Comparison of ENCODE assay signal across 8 mouse cellular contexts in the genomic region with DNA sequence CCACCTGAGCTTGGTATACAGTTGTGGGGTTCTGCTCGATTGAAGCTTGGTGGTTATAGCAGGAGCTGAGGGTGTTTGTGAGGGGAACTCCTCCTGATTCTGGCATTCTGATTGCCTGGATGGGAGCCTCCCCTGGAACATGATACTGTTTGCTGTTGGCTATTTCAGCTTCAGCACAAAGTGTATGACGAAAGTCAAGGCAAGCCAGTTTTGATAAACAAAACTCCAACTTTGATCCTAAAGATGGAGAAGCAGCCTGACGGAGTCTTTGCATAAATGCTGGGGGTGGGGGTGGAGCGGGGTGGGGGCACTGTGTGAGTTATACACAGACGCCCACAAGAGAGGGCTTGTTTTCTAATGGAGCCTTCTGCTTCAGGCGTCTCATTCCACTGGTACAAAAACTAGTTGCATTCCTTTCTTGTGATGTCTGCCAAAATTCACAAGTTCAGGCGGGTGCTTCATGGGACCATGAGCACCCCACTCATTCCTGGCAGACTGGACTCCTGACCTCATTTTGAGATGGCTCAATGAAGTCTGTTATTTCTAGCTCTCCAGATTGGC. TPM values are rescaled to one million over a fixed set of nuclear protein-coding genes. Genes with fewer than 3 reads are reported as not detected.
DNase-seq lines count a peak whose midpoint lies in the region; ATAC-seq and TF ChIP-seq lines count a peak whose summit lies in the region.

No protein-coding gene starts in this region.

- no peak overlapping the region for H3K9ac ChIP-seq in embryonic facial prominence, embryonic 14.5 days (ENCODE audit: low read depth, low read length)
- H3K9ac ChIP-seq in lung, embryonic 16.5 days (ENCODE audit: low read length): no peak overlapping the region

- TF ChIP-seq CTCF in left cerebral cortex, adult 2 months (IDR thresholded peaks at IDR 0.05): no peak

- DNase-seq in left cerebral cortex, postnatal 4 days: peak; percentile 3
- DNase-seq in left cerebral cortex, adult 2 months (ENCODE audit: extremely low spot score in 1 of 2, low spot score in 2 of 2): no peak
- DNase-seq in embryonic facial prominence, embryonic 14.5 days (ENCODE audit: low spot score): peak; percentile 82
- peak; percentile 79 to 80 for DNase-seq in heart, postnatal 10 days
- DNase-seq in spleen, adult 12 weeks (ENCODE audit: low spot score): no peak
- DNase-seq in T-cell, adult 2 months (ENCODE audit: low spot score): no peak

- peaks cover 12% of the 10 kb centered on the region; the same call in 1 of the 2 replicates for H3K4me1 ChIP-seq in embryonic facial prominence, embryonic 14.5 days (ENCODE audit: control insufficient read depth, insufficient read depth, low read length)
- H3K4me1 ChIP-seq in lung, embryonic 16.5 days (replicated peaks; ENCODE audit: control insufficient read depth, insufficient read depth, low read length): peaks cover 2% of the 10 kb centered on the region; the same call in 1 of the 2 replicates

- H3K27me3 ChIP-seq in embryonic facial prominence, embryonic 14.5 days (replicated peaks; ENCODE audit: control insufficient read depth, insufficient read depth, low read length): no peaks in the 10 kb centered on the region
- H3K27me3 ChIP-seq in lung, embryonic 16.5 days (ENCODE audit: control insufficient read depth, insufficient read depth, low read depth, low read length): no peaks in the 10 kb centered on the region

- peak; percentile 82 for ATAC-seq in embryonic facial prominence, embryonic 14.5 days (ENCODE audit: low read depth)
- ATAC-seq in lung, embryonic 16.5 days (ENCODE audit: low read depth): peak; percentile 72
- ATAC-seq in megakaryocyte-erythroid progenitor cell, adult 5-6 weeks (replicated peaks; ENCODE audit: low FRiP score, low TSS enrichment, poor library complexity, severe bottlenecking): no peak

- intact Hi-C loops in left cerebral cortex, postnatal 4 days (cut with DNase I): no loop called here
- intact Hi-C loops in left cerebral cortex, adult 2 months (cut with DNase I): no loop called here
- intact Hi-C loops in heart, postnatal 10 days (cut with DNase I): no loop called here

- no peak overlapping the region for H3K4me3 ChIP-seq in left cerebral cortex, adult 2 months
- H3K4me3 ChIP-seq in embryonic facial prominence, embryonic 14.5 days (ENCODE audit: low read depth, low read length): no peak overlapping the region
- H3K4me3 ChIP-seq in lung, embryonic 16.5 days (ENCODE audit: low read length): no peak overlapping the region

- no peaks in the 10 kb centered on the region for H3K9me3 ChIP-seq in embryonic facial prominence, embryonic 14.5 days (ENCODE audit: control insufficient read depth, low read length)
- H3K9me3 ChIP-seq in lung, embryonic 16.5 days (ENCODE audit: control insufficient read depth, low read length): no peaks in the 10 kb centered on the region

- H3K27ac ChIP-seq in left cerebral cortex, adult 2 months: no peak overlapping the region
- peak overlapping the region; percentile 63 for H3K27ac ChIP-seq in embryonic facial prominence, embryonic 14.5 days (replicated peaks; ENCODE audit: low read depth, low read length)
- peak overlapping the region; percentile 18; the same call in 1 of the 2 replicates for H3K27ac ChIP-seq in lung, embryonic 16.5 days (ENCODE audit: low read length)

- peak overlapping the region; percentile 38 for H3K4me2 ChIP-seq in embryonic facial prominence, embryonic 14.5 days (ENCODE audit: low read depth, low read length)
- peak overlapping the region; percentile 38 for H3K4me2 ChIP-seq in lung, embryonic 16.5 days (ENCODE audit: low read depth, low read length)

- no peaks in the 10 kb centered on the region for H3K36me3 ChIP-seq in embryonic facial prominence, embryonic 14.5 days (ENCODE audit: control insufficient read depth, insufficient read depth, low read length)
- H3K36me3 ChIP-seq in lung, embryonic 16.5 days (ENCODE audit: control insufficient read depth, insufficient read depth, low read length): no peaks in the 10 kb centered on the region

- WGBS in embryonic facial prominence, embryonic 14.5 days: 25% methylated on average over 7 of the region's 7 CpGs
- WGBS in lung, embryonic 16.5 days: 18% methylated on average over 7 of the region's 7 CpGs

RNA-seq across cellular contexts. Expression of gene Ctsl, which starts 30.2 kb away (rescaled TPM):
- 100 to 1,000 TPM; 125 to 132 TPM for total RNA-seq in left cerebral cortex, postnatal 4 days (2021)
- 100 to 1,000 TPM; 120 to 129 TPM for total RNA-seq in left cerebral cortex, adult 2 months (2021)
- polyA plus RNA-seq in embryonic facial prominence, embryonic 14.5 days (2014; fragmentation: Nextera tagmentation; extraction: Ambion mirVana): 213 and 225 TPM in 2 replicates
- total RNA-seq in heart, postnatal 10 days (2021): 100 to 1,000 TPM; 246 to 281 TPM
- polyA plus RNA-seq in lung, embryonic 16.5 days (2015; fragmentation: Nextera tagmentation; extraction: Ambion mirVana): 175 and 210 TPM in 2 replicates
- 16.2 and 27.8 TPM in 2 replicates for total RNA-seq in megakaryocyte-erythroid progenitor cell, adult 5-6 weeks (2014; fragmentation: Nextera tagmentation)
- 53.0 and 118 TPM in 2 replicates for total RNA-seq in megakaryocyte-erythroid progenitor cell, adult 5-6 weeks (2017)

RNA-seq across cellular contexts. Expression of gene Cdk20, which starts 31.2 kb away (rescaled TPM):
- 10 to 100 TPM; 20.0 to 20.1 TPM for total RNA-seq in left cerebral cortex, postnatal 4 days (2021)
- 10 to 100 TPM in 1 of 2 experiments, 1 to 10 TPM in 1; 10.0 to 10.8 TPM for total RNA-seq in left cerebral cortex, adult 2 months (2021)
- polyA plus RNA-seq in embryonic facial prominence, embryonic 14.5 days (2014; fragmentation: Nextera tagmentation; extraction: Ambion mirVana): 11.0 and 11.6 TPM in 2 replicates
- total RNA-seq in heart, postnatal 10 days (2021): 1 to 10 TPM; 3.3 TPM
- polyA plus RNA-seq in lung, embryonic 16.5 days (2015; fragmentation: Nextera tagmentation; extraction: Ambion mirVana): 8.8 and 11.1 TPM in 2 replicates
- total RNA-seq in megakaryocyte-erythroid progenitor cell, adult 5-6 weeks (2014; fragmentation: Nextera tagmentation): 3.7 and 4.4 TPM in 2 replicates
- total RNA-seq in megakaryocyte-erythroid progenitor cell, adult 5-6 weeks (2017): 2.9 and 6.8 TPM in 2 replicates

Comparison
In these comparisons a context has a peak if more than half of its experiments do, and no peak if none do; other contexts are left out.
1. DNase-seq: peak in left cerebral cortex, postnatal 4 days (single experiment), embryonic facial prominence, embryonic 14.5 days (single experiment) and heart, postnatal 10 days (2 of 2); none in left cerebral cortex, adult 2 months (0 of 2), spleen, adult 12 weeks (single experiment) and T-cell, adult 2 months (single experiment).